Mouse (Mus musculus) ES-E14 (cell line): Measurements from ENCODE around the gene Slc43a2.

Experiments used
- CHD2 ChIP-seq: IDR thresholded peaks from 2 replicates; pipeline ENCODE4 v1.6.1; 2014; ENCODE audit warnings: mild to moderate bottlenecking, low read depth, low read length, inconsistent platforms
- HCFC1 ChIP-seq: IDR thresholded peaks from 2 replicates; pipeline ENCODE4 v1.6.1; 2012; ENCODE audit warnings: low read length, inconsistent platforms, borderline replicate concordance; ENCODE audit not compliant: insufficient read depth
- MAFK ChIP-seq: IDR thresholded peaks from 2 replicates; pipeline ENCODE4 v1.6.1; 2014; ENCODE audit warnings: mild to moderate bottlenecking, low read depth, low read length, inconsistent platforms; ENCODE audit not compliant: insufficient read depth
- ZC3H11A ChIP-seq: IDR thresholded peaks from 2 replicates; pipeline ENCODE4 v1.6.1; 2012; ENCODE audit warnings: low read depth, mild to moderate bottlenecking, inconsistent platforms, low read length, borderline replicate concordance
- ZNF384 ChIP-seq: IDR thresholded peaks from 2 replicates; pipeline ENCODE4 v1.6.1; 2012; ENCODE audit warnings: low read depth, low read length, inconsistent platforms

DNA sequence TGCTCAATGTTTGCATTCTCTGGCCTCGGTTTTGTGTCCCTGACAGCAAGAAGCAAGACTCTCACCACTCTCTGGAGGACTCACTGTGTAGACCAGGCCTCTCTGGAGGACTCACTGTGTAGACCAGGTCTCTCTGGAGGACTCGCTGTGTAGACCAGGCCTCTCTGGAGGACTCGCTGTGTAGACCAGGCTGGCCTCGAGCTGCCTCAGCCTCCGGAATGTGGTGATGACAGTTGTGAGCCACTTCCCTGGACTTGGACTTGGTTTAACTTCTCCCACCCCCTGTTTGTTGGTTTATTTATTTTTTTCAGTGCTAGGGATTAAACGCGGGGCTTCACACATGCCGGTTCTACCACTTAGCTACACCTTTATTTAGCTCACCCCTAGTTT lies 5.5 kb downstream of the Slc43a2 start:
- TF ChIP-seq ZC3H11A (no peak), CHD2 (no peak), ZNF384 (no peak), HCFC1 (no peak), MAFK (no peak)
